Mouse (Mus musculus) forebrain, embryonic 13.5 days (tissue): ENCODE measurements at regions not wholly inside any gene's neighbourhood (a gene's known extent, or its start where the extent isn't known, plus 50 kb on each side); places are given as distances from the start of the nearest gene placed in this dataset.
A peak's percentile ranks its signal among the peaks of the same experiment; 100 is the strongest.

Experiments
- ATAC-seq: fragments of 200-750 bp; cut with Nextera tagmentation; 2 replicates; pipeline ENCODE4 v1.8.0; 2017
- H3K27ac ChIP-seq: fragments of 300-500 bp; sonication (generic); 2 replicates; pipeline ENCODE4 v1.5.1; 2015; ENCODE audit warnings: inconsistent platforms, mild to moderate bottlenecking, moderate library complexity
- H3K27me3 ChIP-seq: fragments of 300-500 bp; sonication (generic); 2 replicates; pipeline ENCODE4 v1.6.1; 2015; ENCODE audit warnings: mild to moderate bottlenecking, inconsistent platforms
- H3K36me3 ChIP-seq: fragments of 300-500 bp; sonication (generic); 2 replicates; pipeline ENCODE4 v1.6.1; 2015; ENCODE audit warnings: mild to moderate bottlenecking, inconsistent platforms; ENCODE audit not compliant: poor library complexity, severe bottlenecking
- H3K4me1 ChIP-seq: fragments of 300-500 bp; sonication (generic); 2 replicates; pipeline ENCODE4 v1.6.1; 2015; ENCODE audit warnings: inconsistent platforms
- H3K4me2 ChIP-seq: fragments of 300-500 bp; sonication (generic); 2 replicates; pipeline ENCODE4 v1.6.1; 2015; ENCODE audit warnings: inconsistent platforms, mild to moderate bottlenecking, moderate library complexity
- H3K4me3 ChIP-seq: fragments of 300-500 bp; sonication (generic); 2 replicates; pipeline ENCODE4 v1.5.1; 2015; ENCODE audit warnings: mild to moderate bottlenecking, inconsistent platforms
- H3K9ac ChIP-seq: fragments of 300-500 bp; sonication (generic); 2 replicates; pipeline ENCODE4 v1.6.1; 2015; ENCODE audit warnings: mild to moderate bottlenecking, inconsistent platforms
- H3K9me3 ChIP-seq: fragments of 300-500 bp; sonication (generic); replicated peaks from 2 replicates; pipeline ENCODE4 v1.6.1; 2016; ENCODE audit warnings: inconsistent platforms
- WGBS: fragments of 180-500 bp; shearing (Covaris S2); methylation state at CpG from one replicate; pipeline ENCODE4 v1.1.7; 2015; 5-methylcytosine and 5-hydroxymethylcytosine counted together

- WGBS, result 30% methylated on average over 3 of the region's 3 CpGs
- H3K27me3 ChIP-seq, result peaks cover 34% of the 10 kb centered on the region
These were observed 181.6 kb upstream of the Arglu1 start for GRCm38 (mm10) chr8:8871938-8872337.

GRCm38 (mm10) chr8:8871039-8871438 lies 180.7 kb upstream of the Arglu1 start:
- Histone ChIP-seq H3K4me1 (peaks cover 6% of the 10 kb centered on the region), H3K27ac (no peak overlapping the region), H3K4me3 (no peak overlapping the region), H3K4me2 (no peak overlapping the region), H3K36me3 (no peaks in the 10 kb centered on the region), H3K9me3 (no peaks in the 10 kb centered on the region), H3K27me3 (peaks cover 33% of the 10 kb centered on the region), H3K9ac (no peak overlapping the region)
- WGBS, result 40% methylated on average over 8 of the region's 8 CpGs
- ATAC-seq, result no peak

More at GRCm38 (mm10) chr8:8871938-8872337, 181.6 kb upstream of the Arglu1 start:
- Histone ChIP-seq H3K9me3 (no peaks in the 10 kb centered on the region), H3K4me2 (no peak overlapping the region), H3K4me3 (no peak overlapping the region), H3K9ac (no peak overlapping the region), H3K36me3 (no peaks in the 10 kb centered on the region), H3K27ac (no peak overlapping the region), H3K4me1 (peaks cover 8% of the 10 kb centered on the region)
- ATAC-seq, result no peak

- Histone ChIP-seq H3K4me1 (peaks cover 6% of the 10 kb centered on the region), H3K4me2 (no peak overlapping the region), H3K9me3 (no peaks in the 10 kb centered on the region), H3K36me3 (no peaks in the 10 kb centered on the region), H3K9ac (no peak overlapping the region), H3K27me3 (peaks cover 33% of the 10 kb centered on the region), H3K27ac (no peak overlapping the region), H3K4me3 (no peak overlapping the region)
- peak; percentile 48; the same call in 1 of the 2 replicates for ATAC-seq
- WGBS, result 2% methylated on average over 4 of the region's 4 CpGs
These were observed 180.2 kb upstream of the Arglu1 start for GRCm38 (mm10) chr8:8870487-8870886.

- H3K4me3 ChIP-seq, result no peak overlapping the region
- no peaks in the 10 kb centered on the region for H3K9me3 ChIP-seq
- 51% methylated on average over 6 of the region's 6 CpGs for WGBS
- H3K27ac ChIP-seq, result no peak overlapping the region
- H3K36me3 ChIP-seq, result no peaks in the 10 kb centered on the region
- H3K27me3 ChIP-seq, result peaks cover 33% of the 10 kb centered on the region
- ATAC-seq, result no peak
- peaks cover 6% of the 10 kb centered on the region for H3K4me1 ChIP-seq
- no peak overlapping the region for H3K9ac ChIP-seq
- no peak overlapping the region for H3K4me2 ChIP-seq
These were observed 179.0 kb upstream of the Arglu1 start for GRCm38 (mm10) chr8:8869338-8869737.

DNA sequence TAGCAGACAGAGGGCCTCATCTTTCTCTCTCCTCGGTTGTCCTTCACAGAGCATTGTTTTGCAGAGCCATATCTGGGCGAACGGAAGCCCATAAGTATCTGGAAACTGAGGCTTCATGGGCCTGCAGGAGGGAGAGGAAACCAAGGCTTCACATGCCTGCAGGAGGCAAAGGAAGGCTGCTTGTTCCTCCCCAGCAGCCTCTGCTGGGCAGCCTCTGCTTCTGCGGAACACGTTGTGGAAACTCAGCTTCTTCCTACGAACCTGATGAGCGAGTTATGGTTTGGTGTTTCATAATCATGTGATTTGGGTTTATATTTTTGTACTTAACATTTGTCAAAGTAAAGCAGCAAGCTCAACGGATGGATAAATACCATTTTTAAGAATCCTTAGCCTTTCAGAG lies 177.6 kb upstream of the Arglu1 start:
- Histone ChIP-seq H3K9ac (no peak overlapping the region), H3K27me3 (peaks cover 24% of the 10 kb centered on the region), H3K4me2 (no peak overlapping the region), H3K27ac (no peak overlapping the region), H3K36me3 (no peaks in the 10 kb centered on the region), H3K4me1 (peaks cover 6% of the 10 kb centered on the region), H3K9me3 (no peaks in the 10 kb centered on the region), H3K4me3 (no peak overlapping the region)
- no peak for ATAC-seq
- WGBS, result 60% methylated on average over 8 of the region's 8 CpGs

DNA sequence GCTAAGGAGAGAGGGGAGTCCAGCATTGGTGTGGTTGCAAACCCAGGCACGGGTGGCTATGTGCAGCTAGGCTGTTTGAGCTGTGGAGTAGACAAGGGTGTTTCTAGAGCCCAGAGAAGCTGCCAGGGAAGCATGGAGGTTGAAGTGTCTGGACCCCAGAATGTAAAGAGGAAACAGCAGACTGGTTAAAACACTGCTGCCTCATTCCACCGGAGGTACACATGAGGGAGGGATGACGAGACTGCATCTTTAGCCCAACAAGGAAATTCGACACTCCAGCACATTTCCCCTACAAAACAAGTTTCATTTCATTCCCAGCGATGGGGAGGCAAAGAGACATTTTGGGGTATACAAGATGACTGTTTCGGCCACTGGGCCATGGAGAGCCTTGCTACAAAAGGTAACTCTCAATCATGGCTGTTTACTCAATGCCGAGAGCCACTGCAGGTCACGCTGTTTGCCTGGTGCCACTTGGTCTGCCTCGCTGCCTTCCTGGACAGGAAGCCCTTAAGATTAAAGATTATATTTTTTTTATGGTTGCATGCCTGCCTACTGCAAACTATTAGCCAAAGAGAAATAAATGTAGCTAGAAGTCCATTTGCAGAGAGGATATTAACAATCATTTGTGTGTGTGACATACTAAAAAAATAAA lies 176.9 kb upstream of the Arglu1 start:
- H3K9me3 ChIP-seq, result no peaks in the 10 kb centered on the region
- H3K36me3 ChIP-seq, result no peaks in the 10 kb centered on the region
- 74% methylated on average over 9 of the region's 9 CpGs for WGBS
- peaks cover 17% of the 10 kb centered on the region for H3K27me3 ChIP-seq
- H3K4me3 ChIP-seq, result no peak overlapping the region
- no peak for ATAC-seq
- H3K9ac ChIP-seq, result no peak overlapping the region
- H3K4me1 ChIP-seq, result peaks cover 6% of the 10 kb centered on the region
- H3K4me2 ChIP-seq, result no peak overlapping the region
- no peak overlapping the region for H3K27ac ChIP-seq

- H3K4me2 ChIP-seq, result no peak overlapping the region
- H3K27me3 ChIP-seq, result peaks cover 7% of the 10 kb centered on the region
- no peak overlapping the region for H3K4me3 ChIP-seq
- H3K4me1 ChIP-seq, result no peaks in the 10 kb centered on the region
- H3K36me3 ChIP-seq, result no peaks in the 10 kb centered on the region
- 82% methylated on average over 6 of the region's 6 CpGs for WGBS
- no peak overlapping the region for H3K9ac ChIP-seq
- H3K9me3 ChIP-seq, result no peaks in the 10 kb centered on the region
- no peak overlapping the region for H3K27ac ChIP-seq
- ATAC-seq, result no peak
These were observed 172.4 kb upstream of the Arglu1 start for GRCm38 (mm10) chr8:8862767-8863166.

GRCm38 (mm10) chr8:8861331-8861940 lies 171.1 kb upstream of the Arglu1 start:
- Histone ChIP-seq H3K36me3 (no peaks in the 10 kb centered on the region), H3K4me3 (no peak overlapping the region), H3K27me3 (no peaks in the 10 kb centered on the region), H3K9ac (no peak overlapping the region), H3K27ac (no peak overlapping the region), H3K9me3 (no peaks in the 10 kb centered on the region), H3K4me2 (no peak overlapping the region), H3K4me1 (no peaks in the 10 kb centered on the region)
- ATAC-seq, result no peak
- 59% methylated on average over 9 of the region's 9 CpGs for WGBS

DNA sequence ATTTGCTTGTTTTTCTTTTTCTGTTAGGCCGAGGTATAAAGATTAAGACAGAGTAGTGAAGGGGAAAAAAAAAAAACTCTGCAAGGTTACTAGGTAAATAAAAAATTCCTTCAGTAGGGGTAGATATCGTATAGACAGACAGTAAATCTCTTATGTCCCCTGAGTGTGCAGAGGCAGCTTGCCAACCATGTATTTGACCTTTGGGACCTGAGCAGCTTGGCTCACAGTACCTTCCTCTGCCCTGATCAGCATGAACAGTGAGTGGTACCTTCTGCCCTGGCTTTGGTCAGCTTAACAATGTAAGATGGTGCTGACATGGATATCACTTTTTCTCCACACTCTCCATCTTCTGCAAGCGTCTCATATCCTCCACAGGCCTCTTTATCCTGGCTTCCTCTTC lies 168.3 kb upstream of the Arglu1 start:
- ATAC-seq, result no peak
- Histone ChIP-seq H3K9ac (no peak overlapping the region), H3K36me3 (no peaks in the 10 kb centered on the region), H3K9me3 (no peaks in the 10 kb centered on the region), H3K4me2 (no peak overlapping the region), H3K4me1 (peaks cover 1% of the 10 kb centered on the region), H3K27me3 (no peaks in the 10 kb centered on the region), H3K4me3 (no peak overlapping the region), H3K27ac (no peak overlapping the region)
- WGBS, result 84% methylated on average over 3 of the region's 3 CpGs

DNA sequence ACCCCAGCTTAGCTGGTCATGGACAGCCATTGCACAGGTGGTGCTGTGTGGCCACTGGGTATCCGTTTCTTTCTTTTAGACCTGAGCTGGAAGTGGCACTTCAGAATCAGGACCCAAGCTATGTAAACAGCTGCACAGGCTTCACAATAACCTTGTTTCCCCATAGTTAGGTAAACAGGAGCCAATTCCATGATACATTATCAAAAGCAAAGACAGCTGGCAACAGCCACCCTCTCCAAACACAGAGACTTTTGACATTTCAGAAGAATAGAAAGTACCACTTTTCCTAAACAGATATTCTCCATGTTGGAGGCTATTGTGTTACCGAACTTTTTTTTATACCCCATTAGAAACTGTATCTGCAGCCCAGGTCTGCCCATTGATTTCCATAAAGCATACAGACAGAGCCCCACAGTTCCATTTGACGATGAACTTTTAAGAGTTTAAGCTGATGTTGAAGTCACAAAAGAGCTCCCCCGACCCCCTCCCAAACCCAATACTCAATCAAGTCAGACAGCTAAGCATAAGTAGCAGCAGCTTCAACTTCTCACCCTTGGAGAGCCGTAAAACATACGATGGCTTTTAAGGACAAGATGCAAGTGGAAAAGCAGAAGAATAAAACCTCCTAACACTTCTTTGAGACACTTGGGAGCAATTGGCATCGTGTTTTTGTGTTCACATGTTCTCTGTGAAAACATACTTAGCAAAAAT lies 162.5 kb upstream of the Arglu1 start:
- H3K9ac ChIP-seq, result no peak overlapping the region
- 29% methylated on average over 7 of the region's 7 CpGs for WGBS
- ATAC-seq, result peak; percentile 6; the same call in 1 of the 2 replicates
- no peak overlapping the region for H3K27ac ChIP-seq
- no peak overlapping the region for H3K4me3 ChIP-seq
- H3K36me3 ChIP-seq, result no peaks in the 10 kb centered on the region
- peaks cover 7% of the 10 kb centered on the region for H3K4me1 ChIP-seq
- no peaks in the 10 kb centered on the region for H3K9me3 ChIP-seq
- 0 out of 2 replicates have a peak, but pooled peaks cover 17% of the 10 kb centered on the region for H3K27me3 ChIP-seq
- H3K4me2 ChIP-seq, result no peak overlapping the region

- Histone ChIP-seq H3K4me1 (peaks cover 7% of the 10 kb centered on the region), H3K4me2 (no peak overlapping the region), H3K4me3 (no peak overlapping the region), H3K27ac (no peak overlapping the region), H3K36me3 (no peaks in the 10 kb centered on the region), H3K9me3 (no peaks in the 10 kb centered on the region), H3K9ac (no peak overlapping the region), H3K27me3 (peaks cover 22% of the 10 kb centered on the region; the same call in 1 of the 2 replicates)
- WGBS, result 80% methylated on average over 4 of the region's 4 CpGs
- no peak for ATAC-seq
These were observed 160.9 kb upstream of the Arglu1 start for GRCm38 (mm10) chr8:8851271-8851670.

DNA sequence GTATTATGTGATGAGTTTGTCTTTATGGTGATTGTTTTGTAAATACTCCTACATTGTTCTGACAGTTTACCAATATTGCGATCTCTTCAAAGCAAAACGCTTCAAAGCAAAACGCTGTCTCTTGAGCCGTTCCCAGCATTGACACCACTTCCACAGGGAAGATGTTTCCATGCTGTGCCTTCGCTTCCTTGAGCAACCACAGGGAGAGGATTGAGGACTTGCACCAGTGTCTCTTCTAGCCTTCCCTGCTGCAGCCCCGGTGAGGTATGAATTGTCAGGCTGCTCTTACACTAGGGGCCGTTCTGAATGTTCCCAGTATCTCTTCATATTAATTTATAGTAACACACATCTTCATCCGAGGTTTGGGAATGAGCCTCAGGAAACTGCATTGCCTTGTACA lies 160.4 kb upstream of the Arglu1 start:
- no peaks in the 10 kb centered on the region for H3K36me3 ChIP-seq
- no peaks in the 10 kb centered on the region for H3K9me3 ChIP-seq
- 75% methylated on average over 8 of the region's 8 CpGs for WGBS
- peaks cover 22% of the 10 kb centered on the region; the same call in 1 of the 2 replicates for H3K27me3 ChIP-seq
- H3K4me2 ChIP-seq, result no peak overlapping the region
- H3K4me1 ChIP-seq, result peaks cover 7% of the 10 kb centered on the region
- no peak overlapping the region for H3K4me3 ChIP-seq
- H3K27ac ChIP-seq, result no peak overlapping the region
- no peak overlapping the region for H3K9ac ChIP-seq
- no peak for ATAC-seq
